Mouse (Mus musculus) limb, embryonic 14.5 days (tissue): ENCODE results near the gene Ccm2l. TPM values are rescaled to one million over a fixed set of nuclear protein-coding genes. Genes with fewer than 3 reads are reported as not detected.

Experiments used
- ATAC-seq: fragments of 200-750 bp; cut with Nextera tagmentation; 2 replicates; pipeline ENCODE4 v1.8.0; 2017; ENCODE audit warnings: low read depth, moderate number of reproducible peaks, moderate TSS enrichment; ENCODE audit not compliant: low FRiP score
- DNase-seq: peaks from one replicate; pipeline ENCODE4 v3.0.0-alpha.2; 2015; ENCODE audit warnings: low spot score
- H3K27ac ChIP-seq: fragments of 300-500 bp; sonication (generic); replicated peaks from 2 replicates; pipeline ENCODE4 v1.5.1; 2014; ENCODE audit warnings: low read depth, mild to moderate bottlenecking, low read length, moderate library complexity, mixed read lengths
- H3K27me3 ChIP-seq: fragments of 300-500 bp; sonication (generic); 2 replicates; pipeline ENCODE4 v1.6.1; 2014; ENCODE audit warnings: low read length, mixed read lengths; ENCODE audit not compliant: control insufficient read depth, insufficient read depth
- H3K36me3 ChIP-seq: fragments of 300-500 bp; sonication (generic); 2 replicates; pipeline ENCODE4 v1.6.1; 2014; ENCODE audit warnings: mild to moderate bottlenecking, low read length, moderate library complexity, mixed read lengths; ENCODE audit not compliant: control insufficient read depth, insufficient read depth
- H3K4me1 ChIP-seq: fragments of 300-500 bp; sonication (generic); 2 replicates; pipeline ENCODE4 v1.6.1; 2014; ENCODE audit warnings: antibody characterized with exemption, low read length, mixed read lengths; ENCODE audit not compliant: control insufficient read depth, insufficient read depth
- H3K4me2 ChIP-seq: fragments of 300-500 bp; sonication (generic); replicated peaks from 2 replicates; pipeline ENCODE4 v1.6.1; 2014; ENCODE audit warnings: low read depth, mild to moderate bottlenecking, low read length, moderate library complexity; ENCODE audit not compliant: severe bottlenecking
- H3K4me3 ChIP-seq: fragments of 300-500 bp; sonication (generic); replicated peaks from 2 replicates; pipeline ENCODE4 v1.5.1; 2014; ENCODE audit warnings: low read length
- H3K9ac ChIP-seq: fragments of 300-500 bp; sonication (generic); 2 replicates; pipeline ENCODE4 v1.6.1; 2014; ENCODE audit warnings: mild to moderate bottlenecking, low read depth, low read length, moderate library complexity; ENCODE audit not compliant: severe bottlenecking
- H3K9me3 ChIP-seq: fragments of 300-500 bp; sonication (generic); 2 replicates; pipeline ENCODE4 v1.6.1; 2016; ENCODE audit warnings: low read length; ENCODE audit not compliant: control insufficient read depth
- POLR2A ChIP-seq: fragments of 200-500 bp; IDR thresholded peaks from 2 replicates; pipeline ENCODE4 v1.8.0; 2012; ENCODE audit warnings: inconsistent platforms, mild to moderate bottlenecking, moderate library complexity, borderline replicate concordance; ENCODE audit not compliant: insufficient read depth, insufficient read length; ENCODE audit errors: extremely low read depth
- WGBS: fragments of 180-500 bp; shearing (Covaris S2); extraction: QIAGEN DNeasy Blood & Tissue Kit; methylation state at CpG from one replicate; pipeline ENCODE4 v1.1.7; 2014; 5-methylcytosine and 5-hydroxymethylcytosine counted together
- polyA plus RNA-seq, 2 experiments: library from polyadenylated mRNA; depleted of rRNA in 1 of 2; stranded (reverse) in 1 of 2; unstranded in 1 of 2; fragments of >200 nt; fragmentation: Nextera tagmentation in 1 of 2; extraction: Ambion mirVana in 1 of 2; gene quantifications; 2 replicates each; pipeline versions ENCODE4 v1.2.1 to v1.2.3; 2012 to 2014

The Ccm2l gene
- polyA plus RNA-seq, 2 experiments: 2.1 to 11.4 TPM

GRCm38 (mm10) chr2:153111298-153111697, 45.5 kb downstream of the Ccm2l start:
- H3K4me1 ChIP-seq: 0 out of 2 replicates have a peak, but pooled peaks cover 3% of the 10 kb centered on the region
- 81% methylated on average over 7 of the region's 7 CpGs for WGBS
- no peak overlapping the region for H3K9ac ChIP-seq
- TF ChIP-seq POLR2A: no peak
- H3K4me2 ChIP-seq: no peak overlapping the region
- peaks cover 30% of the 10 kb centered on the region for H3K27me3 ChIP-seq
- no peaks in the 10 kb centered on the region for H3K36me3 ChIP-seq
- H3K4me3 ChIP-seq: no peak overlapping the region
- DNase-seq (no peak), ATAC-seq (no peak)
- no peak overlapping the region for H3K27ac ChIP-seq
- no peaks in the 10 kb centered on the region for H3K9me3 ChIP-seq

DNA sequence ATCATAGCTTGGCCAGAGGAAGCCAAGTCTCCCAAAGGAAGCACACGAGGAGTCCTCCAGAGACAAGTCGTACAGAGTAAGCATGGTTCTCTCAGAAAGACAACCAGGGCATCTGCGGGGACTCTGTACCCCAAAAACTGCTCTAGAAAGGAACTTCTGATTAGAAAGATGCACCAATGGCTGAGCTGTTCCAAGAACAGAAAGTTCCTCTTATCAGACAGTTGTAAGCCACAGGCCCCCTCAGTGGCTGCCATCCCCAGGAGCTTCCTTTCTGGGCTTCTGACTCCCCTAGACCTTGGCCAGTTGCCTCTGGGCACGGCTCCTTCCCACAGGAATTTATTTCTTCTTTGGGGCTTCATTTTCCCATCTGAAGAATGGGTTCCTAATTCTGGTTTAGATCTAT, 49.9 kb downstream of the Ccm2l start:
- H3K27me3 ChIP-seq: no peaks in the 10 kb centered on the region
- H3K4me2 ChIP-seq: no peak overlapping the region
- H3K4me3 ChIP-seq: no peak overlapping the region
- H3K9me3 ChIP-seq: no peaks in the 10 kb centered on the region
- no peak for TF ChIP-seq POLR2A
- H3K4me1 ChIP-seq: no peaks in the 10 kb centered on the region
- ATAC-seq: no peak
- no peak overlapping the region for H3K9ac ChIP-seq
- no peak overlapping the region for H3K27ac ChIP-seq
- 76% methylated on average over 4 of the region's 4 CpGs for WGBS
- no peak for DNase-seq
- H3K36me3 ChIP-seq: no peaks in the 10 kb centered on the region

GRCm38 (mm10) chr2:153117051-153117486, 51.3 kb downstream of the Ccm2l start:
- H3K4me3 ChIP-seq: no peak overlapping the region
- H3K36me3 ChIP-seq: no peaks in the 10 kb centered on the region
- H3K27ac ChIP-seq: no peak overlapping the region
- WGBS: 82% methylated on average over 7 of the region's 7 CpGs
- DNase-seq: no peak
- no peaks in the 10 kb centered on the region for H3K27me3 ChIP-seq
- no peak overlapping the region for H3K9ac ChIP-seq
- H3K4me1 ChIP-seq: no peaks in the 10 kb centered on the region
- ATAC-seq: no peak
- no peak overlapping the region for H3K4me2 ChIP-seq
- no peaks in the 10 kb centered on the region for H3K9me3 ChIP-seq
- TF ChIP-seq POLR2A: no peak

- Histone ChIP-seq H3K27ac (no peak overlapping the region), H3K4me2 (no peak overlapping the region), H3K4me3 (no peak overlapping the region), H3K27me3 (no peaks in the 10 kb centered on the region), H3K9ac (no peak overlapping the region), H3K4me1 (no peaks in the 10 kb centered on the region), H3K36me3 (no peaks in the 10 kb centered on the region), H3K9me3 (no peaks in the 10 kb centered on the region)
- ATAC-seq (no peak), DNase-seq (no peak)
- no peak for TF ChIP-seq POLR2A
- WGBS: 84% methylated on average over 6 of the region's 6 CpGs
Observed at GRCm38 (mm10) chr2:153119488-153119887, 53.7 kb downstream of the Ccm2l start.

GRCm38 (mm10) chr2:153120126-153120525, 54.4 kb downstream of the Ccm2l start:
- 67% methylated on average over 8 of the region's 8 CpGs for WGBS
- H3K9me3 ChIP-seq: no peaks in the 10 kb centered on the region
- no peaks in the 10 kb centered on the region for H3K4me1 ChIP-seq

DNA sequence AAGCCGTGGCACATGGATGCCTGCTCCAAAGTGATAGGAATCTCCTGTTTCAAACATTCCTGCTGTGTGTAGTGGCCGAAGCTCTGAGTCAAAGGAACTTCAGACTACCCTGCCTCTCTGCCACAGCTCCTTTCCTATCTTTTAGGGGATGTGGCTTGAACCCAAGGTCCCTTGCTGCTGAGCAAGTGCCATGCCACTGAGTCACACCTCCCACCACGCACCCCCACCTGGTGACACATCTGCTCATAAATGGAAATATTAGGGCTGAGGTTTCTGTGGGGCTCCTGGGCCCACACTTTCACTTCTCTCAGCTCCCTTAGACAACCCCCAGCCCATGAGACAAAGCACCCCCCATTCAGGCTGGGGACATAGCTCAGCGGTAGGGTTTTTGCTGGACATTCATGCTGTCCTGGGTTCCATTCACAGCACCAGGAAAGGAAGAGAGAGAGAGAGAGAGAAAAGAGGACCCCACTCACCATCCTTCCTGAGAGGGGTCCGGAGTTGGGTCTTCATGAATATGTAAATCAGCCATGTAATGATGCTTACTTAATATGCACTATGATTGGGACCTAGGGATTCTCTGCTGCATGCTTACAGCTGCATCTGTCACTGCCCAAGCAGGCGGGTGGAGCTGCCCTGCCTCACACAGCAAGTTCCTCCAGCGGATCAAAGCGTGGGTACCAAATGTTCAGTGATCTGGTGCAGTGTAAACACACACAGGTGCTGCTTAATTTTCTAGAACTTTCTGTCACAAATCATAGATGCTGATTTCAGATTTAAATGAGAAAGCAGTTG, 56.3 kb downstream of the Ccm2l start:
- no peaks in the 10 kb centered on the region for H3K27me3 ChIP-seq
- no peaks in the 10 kb centered on the region for H3K9me3 ChIP-seq
- no peak overlapping the region for H3K27ac ChIP-seq
- no peaks in the 10 kb centered on the region for H3K4me1 ChIP-seq
- no peaks in the 10 kb centered on the region for H3K36me3 ChIP-seq
- TF ChIP-seq POLR2A: no peak
- DNase-seq (no peak), ATAC-seq (no peak)
- 70% methylated on average over 8 of the region's 8 CpGs for WGBS
- no peak overlapping the region for H3K9ac ChIP-seq
- no peak overlapping the region for H3K4me3 ChIP-seq
- H3K4me2 ChIP-seq: no peak overlapping the region

More at GRCm38 (mm10) chr2:153120126-153120525, 54.4 kb downstream of the Ccm2l start:
- Histone ChIP-seq H3K36me3 (no peaks in the 10 kb centered on the region), H3K4me3 (no peak overlapping the region), H3K9ac (no peak overlapping the region), H3K27ac (no peak overlapping the region), H3K27me3 (no peaks in the 10 kb centered on the region), H3K4me2 (no peak overlapping the region)
- no peak for TF ChIP-seq POLR2A
- no peak for DNase-seq
- no peak for ATAC-seq
